Mouse (Mus musculus): ENCODE measurements at regions not wholly inside any gene's neighbourhood (a gene's known extent, or its start where the extent isn't known, plus 50 kb on each side); places are given as distances from the start of the nearest gene placed in this dataset.
"Not testable (repeated sequence)": the region's sequence is repeated elsewhere in the genome, so short reads cannot be mapped to it uniquely, and the experiment has no call there.

DNA sequence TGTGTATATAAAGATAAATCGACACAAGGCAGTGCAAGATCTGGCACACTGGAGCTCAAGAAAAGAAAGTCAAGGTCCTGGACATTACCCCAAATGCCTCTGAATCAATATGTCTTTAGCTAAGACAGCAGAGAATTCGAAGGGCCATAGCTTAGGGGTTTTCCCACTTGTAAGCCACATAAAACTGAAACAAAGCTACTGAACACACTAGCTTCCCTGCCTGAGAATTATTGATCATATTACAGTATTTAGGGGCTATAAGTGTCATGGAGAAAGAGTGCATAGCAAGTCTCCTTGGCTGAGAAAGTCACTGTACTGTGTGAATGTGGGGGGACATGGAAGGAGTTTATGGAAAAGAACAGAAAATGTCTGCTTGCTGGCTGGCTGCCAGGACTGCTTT is 207.3 kb upstream of the Htr1f start:
- DNase-seq: no peak

DNA sequence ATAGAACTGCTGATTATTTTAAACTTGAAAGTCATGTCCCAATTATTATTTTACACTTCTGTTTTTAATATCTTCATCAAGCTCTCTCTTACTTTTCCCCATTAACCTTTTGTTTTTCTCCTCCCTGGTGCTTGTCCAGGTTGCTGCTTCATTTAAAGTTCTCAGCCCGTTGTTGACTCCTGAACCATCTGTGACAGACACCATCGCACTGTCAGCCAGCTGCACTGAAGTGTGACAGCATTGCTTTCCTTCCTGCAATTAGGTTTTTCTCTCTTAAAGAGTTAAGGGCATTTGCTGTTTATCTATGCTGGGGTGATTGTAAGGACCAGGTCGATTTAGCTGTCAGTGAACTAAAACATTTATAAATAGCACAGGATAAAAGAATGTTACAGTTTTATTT is 205.3 kb upstream of the Pou1f1 start:
- DNase-seq: no peak

DNA sequence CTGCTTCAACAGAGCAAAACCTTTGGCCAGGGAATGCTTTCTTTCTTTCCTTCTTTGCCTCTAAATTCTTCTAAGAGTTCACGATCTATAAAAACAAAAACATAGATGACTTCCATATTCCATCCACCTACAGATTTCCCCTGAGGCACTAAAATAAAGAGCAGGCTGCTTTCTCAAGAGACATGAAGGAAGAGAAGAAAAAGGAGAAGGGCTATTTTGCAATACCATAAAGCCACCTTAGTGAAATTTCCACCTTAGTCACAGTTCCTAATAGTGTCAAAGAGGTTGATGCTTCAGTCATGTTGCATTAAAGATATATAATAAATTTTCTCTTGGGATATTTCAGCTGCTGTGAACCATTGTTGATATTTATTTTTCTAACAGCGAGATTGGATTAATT is 187.9 kb upstream of the Pou1f1 start:
- no peak for DNase-seq

DNA sequence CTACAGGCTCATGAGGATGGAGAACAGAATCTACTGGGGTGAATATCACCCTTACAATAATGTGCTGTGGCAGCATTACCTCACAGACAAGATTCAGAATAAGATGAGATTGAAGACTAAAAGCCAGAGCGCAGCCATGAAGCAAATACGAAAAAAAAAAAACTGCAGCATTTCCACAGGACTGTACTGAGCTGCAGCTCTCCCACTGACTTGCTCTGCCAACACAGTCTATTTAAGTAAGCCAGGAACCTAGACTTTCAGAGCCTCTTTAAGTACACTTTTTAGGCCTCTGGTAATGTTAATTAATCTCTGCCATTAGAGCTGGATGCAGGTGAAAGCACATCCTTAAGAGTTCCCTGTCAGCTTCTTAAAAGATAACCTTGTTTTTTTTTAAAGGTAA is 181.1 kb upstream of the Pou1f1 start:
- DNase-seq: no peak

DNA sequence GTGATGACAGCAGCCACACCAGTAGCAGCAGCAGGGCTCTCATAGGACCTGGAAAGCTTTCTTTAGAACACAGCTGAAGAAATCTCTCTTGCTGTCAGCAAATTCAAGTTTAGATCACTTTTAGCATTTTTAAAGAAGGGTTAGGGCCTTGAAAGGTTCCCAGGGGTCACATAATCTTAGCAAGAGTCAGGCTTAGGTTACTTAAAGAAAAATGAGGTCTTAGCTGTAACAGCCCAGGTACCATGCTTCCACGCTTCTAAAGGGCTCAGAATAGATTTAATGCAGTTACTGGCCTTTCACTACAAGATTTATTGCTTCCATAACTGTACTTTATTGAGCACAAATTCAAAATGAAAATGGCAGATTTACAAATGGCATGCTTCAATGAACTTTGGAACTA is 160.4 kb upstream of the Pou1f1 start:
- no peak for DNase-seq

DNA sequence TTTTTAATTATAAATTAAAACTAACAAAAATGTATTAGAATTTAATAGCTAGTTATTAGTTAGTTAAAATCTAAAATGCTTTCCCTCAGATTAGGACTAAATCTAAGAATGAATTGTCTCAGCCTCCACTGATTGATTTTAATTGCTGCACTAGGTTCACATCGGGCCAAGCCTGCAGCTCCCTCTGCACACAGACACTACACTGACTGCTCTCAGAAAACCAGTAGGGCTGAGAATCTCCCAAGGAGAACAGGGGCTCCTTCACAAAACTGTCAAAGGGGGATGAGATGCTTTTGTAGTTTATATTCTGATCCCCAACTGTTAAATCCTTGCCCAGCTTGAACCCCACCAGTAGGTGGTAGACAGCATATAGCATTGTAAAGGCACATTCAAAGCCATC is 151.0 kb upstream of the Pou1f1 start:
- DNase-seq: no peak

DNA sequence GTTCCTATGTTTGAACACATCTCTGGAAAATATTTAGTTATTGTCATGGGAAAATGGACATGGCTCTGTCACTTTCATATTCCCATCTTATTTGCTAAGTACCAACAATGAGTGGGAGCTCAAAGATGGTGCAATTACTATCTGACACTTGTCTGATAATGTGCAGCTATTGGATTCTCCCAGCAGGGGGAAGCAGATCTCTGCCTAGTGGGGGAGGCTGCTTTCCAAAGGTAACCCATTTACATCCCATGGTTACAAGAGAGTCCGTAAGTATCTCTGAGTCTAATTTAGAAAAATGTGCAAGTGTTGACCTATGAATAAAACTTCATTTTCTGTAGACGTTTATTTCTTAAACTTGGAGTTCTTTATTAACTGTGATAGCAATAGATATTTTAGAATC is 149.4 kb upstream of the Pou1f1 start:
- DNase-seq: peak; percentile 38

DNA sequence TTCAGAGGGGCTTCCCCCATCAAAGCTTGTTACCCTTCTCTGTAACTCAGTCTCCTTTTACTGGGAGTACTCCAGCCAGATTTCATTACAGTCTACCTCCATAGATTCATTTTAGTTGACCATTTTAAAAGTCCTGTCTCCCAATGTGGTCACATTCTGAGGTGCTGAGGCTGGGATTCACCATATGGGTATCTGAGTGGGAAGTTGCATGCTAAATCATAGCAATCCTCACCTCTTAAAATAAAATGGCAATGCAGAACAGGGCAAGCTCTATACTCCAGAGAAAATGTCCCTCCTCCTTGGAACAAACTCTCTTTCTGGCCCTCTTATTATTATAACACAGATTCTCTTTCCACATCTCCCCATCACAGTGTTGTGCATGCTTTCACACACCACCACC is 143.8 kb upstream of the Pou1f1 start:
- DNase-seq: no peak

DNA sequence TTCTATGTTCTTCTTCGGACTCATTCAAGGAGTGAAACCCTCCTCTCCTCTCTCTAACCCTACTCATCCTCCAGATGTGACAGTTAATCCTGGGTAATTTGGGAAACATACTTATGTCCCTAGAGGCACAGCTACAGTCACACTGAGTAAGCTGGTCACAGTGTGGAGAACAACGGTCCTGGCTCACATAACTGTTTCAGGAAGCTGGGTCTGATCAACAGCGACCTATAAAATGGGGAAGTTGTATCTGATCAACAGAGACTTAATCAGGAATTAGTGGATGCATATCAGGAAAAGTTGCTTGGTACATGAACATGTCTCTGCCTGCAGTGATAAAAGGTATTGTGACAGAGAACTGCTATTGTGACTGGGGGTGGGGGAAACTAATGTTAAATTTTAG is 142.0 kb upstream of the Pou1f1 start:
- no peak for DNase-seq

DNA sequence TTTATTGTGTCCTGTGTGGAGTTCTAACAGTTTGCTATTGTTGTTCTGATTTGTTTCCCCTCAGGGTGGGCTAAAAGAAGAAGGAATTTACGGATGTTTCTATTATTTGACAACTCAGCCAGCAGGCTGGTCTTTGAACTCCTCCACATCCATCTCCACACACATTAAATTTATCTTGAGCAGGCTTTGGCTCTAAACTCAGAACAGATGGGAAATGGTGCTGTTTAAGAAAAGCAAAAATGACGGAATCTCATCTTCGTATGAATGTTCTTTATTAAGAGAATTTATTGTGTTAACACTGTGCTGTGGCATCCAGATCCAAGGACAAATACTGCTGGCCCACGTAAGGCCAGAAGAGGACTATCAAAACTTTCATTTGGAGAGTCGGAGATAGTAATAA is 140.4 kb upstream of the Pou1f1 start:
- peak; percentile 24 for DNase-seq

DNA sequence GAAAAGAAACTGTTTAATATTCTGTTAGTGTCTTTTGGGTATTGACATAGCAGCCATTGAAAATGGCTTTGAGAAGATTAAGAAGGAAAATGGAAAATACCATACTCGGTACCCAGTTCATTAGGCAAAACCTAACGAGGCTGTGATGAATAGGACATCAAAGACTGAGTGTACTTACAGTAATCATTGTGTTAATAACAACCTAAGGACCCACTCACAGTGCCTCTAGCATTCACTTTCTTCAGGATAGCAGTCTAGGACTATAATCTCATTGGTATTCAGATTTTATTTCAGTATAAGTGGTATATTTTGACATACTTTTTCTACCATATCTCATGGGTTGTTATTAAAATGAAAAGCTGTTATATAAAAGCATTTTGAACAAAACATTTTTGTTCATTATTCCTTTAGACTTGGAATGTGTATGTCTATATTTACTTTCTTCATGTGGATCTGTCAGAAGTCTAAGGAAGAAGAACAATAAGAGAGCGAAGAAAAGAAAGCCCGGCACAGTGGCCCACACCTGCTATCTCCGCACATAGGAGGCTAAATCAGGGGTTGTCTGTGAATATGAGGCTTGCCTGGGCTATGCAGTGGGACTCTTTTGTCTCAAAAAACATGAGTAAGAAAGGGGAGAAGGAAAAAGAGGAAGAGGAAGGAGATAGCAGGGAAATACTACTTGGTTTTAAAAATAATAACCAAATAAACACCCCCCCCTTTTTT is 116.2 kb upstream of the Pou1f1 start:
- DNase-seq: no peak

DNA sequence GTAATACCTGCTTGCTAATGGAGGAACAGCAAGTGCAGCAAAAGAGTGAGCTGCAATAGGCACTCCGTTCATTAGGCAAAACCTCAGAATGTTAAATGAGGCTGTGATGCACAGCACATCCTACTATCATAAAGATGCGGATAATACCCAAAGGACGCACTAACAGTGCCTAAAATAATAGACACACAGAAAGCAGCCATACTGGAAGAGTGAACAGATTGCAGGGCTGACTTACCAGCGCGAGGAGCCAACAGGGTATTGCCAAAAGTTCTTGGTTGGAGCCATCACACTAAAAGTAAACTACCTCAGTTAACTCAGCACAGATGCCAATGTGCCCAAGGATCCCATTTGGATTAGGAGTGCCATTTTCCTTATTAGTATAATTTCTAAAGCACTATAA is 115.5 kb upstream of the Pou1f1 start:
- DNase-seq: no peak

DNA sequence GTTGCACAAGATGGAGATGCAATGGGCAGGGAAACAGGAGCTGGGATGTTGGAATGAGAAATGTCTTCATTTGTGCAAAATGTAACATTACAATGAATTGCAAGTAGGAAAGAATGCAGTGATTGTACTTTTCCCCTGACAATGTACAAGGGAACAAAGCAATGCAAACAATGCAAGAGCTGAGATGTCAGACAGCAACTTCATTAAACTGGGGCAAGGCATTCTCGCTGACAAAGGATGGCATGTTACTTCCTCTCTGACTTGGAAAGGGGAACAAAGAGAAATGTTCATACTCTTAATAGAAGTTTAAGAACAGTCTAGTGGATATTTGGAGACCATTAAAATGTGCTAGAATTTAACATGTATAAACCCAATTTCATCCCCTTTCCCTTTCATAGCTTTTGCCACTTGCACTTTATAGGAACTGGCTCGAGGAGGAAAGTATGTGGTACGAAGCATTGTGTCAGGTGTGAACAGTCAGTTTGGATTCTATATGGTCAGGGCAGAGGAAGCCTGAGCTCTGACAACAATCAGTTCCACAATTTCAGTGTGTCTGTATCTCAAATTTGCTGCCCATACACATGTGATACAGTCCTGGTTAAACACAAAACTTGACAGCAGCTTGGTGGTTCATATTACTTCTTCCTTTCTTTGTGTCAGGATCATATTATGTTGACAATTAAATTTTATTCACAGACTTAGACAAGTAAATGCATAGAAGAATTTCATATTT is 114.3 kb upstream of the Pou1f1 start:
- DNase-seq: no peak

DNA sequence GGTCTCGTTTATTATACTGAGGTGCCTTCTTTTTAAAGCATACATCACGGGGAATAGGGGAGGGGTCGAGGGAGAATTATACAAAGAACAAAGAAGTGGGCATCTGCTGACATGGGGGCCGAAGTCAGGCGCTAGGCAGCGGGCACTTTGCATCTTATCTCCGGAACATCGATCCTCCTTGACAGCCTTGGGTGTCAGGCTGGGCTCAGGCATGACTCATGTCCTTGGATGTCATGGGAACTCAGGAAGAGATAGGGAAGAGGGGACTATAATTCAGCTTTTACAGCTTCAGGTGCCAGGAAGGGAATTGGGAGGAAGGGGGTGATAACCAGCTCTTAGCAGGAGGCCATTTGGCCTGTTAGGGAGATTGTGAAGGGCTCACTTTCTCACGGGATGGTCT is 88.3 kb upstream of the Pou1f1 start:
- not testable (repeated sequence) for DNase-seq

DNA sequence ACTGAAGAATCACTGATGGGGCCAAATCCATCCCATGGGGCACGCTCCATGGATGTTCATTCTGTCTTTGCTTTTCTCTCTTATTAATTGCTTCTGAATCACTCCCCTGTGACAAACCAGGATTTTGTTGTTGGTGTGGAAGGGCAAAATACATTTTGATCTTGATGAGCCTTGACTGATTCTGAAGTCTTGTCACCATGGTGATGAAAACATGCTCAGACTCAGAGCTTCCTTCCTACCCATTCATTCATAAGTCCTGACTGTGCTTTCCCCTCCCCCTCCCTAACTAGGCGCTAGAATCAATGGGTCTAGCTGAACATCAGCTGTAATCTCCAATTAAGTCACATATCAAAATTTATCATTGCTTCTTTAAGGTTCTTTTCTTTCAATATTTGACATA is 84.2 kb upstream of the Pou1f1 start:
- DNase-seq: peak; percentile 9

DNA sequence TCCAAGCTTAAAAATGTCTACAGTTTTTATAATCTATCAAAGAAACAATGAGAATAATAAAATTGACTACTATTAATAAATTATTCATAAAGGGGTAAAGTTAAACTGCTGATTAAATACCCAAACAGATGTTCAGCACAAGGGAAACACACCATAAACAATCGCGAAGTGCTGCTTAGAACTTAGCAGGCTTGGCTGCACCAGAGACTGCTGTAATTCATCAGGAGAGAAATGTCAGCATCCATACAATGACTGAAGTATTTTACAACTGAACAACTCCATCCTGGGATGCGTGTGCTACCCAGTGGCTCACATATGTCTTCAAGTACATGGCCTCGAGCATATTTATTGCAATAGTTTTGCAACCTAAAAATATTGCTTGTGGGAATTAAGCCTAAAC is 78.4 kb upstream of the Pou1f1 start:
- no peak for DNase-seq

DNA sequence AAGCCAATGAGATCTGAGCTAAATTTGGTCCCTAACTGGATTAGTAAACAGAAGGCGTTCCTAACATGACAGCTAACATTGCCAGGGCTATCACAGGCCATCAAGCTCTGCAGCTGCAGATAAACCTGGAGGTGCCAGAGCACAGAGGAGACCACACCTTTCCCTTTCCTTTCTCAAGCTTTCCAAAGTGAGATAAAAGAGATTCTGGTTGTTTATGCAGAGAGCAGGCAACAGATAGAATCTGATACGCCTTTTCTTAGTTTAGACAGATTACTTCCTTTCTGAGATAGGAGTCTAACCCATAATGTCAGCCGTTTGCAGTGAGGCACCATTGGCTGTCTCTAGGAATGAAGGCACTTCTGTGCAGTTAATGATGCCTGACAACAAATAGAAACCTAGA is 71.5 kb upstream of the Pou1f1 start:
- DNase-seq: no peak

DNA sequence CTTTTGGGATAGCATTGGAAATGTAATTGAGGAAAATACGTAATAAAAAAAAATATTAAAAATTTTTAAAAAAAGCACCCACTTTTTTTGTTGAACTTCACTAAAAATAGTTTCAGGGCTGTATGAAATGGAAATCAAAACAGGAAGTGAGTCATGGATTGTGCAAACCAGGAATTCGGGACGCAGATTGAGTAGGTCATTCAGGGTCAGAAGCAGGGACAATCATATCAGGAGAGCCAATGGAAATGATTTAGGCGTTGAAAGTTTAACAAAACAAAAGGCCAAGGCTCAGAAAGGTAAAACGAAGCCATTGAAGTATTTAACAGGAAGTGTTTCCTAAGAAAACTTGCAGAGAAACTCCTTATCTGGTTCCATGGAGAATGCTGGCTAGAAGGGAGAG is 69.6 kb upstream of the Pou1f1 start:
- DNase-seq: no peak

DNA sequence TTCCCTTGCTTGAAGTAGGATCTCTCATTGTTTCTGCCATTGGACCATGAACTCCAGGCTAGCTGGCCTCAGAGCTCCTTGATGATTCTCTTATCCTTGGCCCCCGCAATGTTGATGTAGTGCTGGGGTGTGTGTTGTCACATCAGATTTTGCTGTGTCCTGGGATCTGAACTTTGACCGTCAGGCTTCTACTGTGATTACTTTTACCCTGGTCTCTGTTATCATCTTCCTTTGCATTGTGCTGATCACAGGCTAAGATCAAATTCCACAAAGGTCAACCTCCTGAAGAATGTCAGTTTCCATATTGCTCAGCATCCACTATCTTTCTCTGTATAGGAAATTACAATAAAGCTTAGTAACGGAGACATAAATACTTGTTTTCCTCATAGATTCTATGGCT is 68.4 kb upstream of the Pou1f1 start:
- DNase-seq: no peak

DNA sequence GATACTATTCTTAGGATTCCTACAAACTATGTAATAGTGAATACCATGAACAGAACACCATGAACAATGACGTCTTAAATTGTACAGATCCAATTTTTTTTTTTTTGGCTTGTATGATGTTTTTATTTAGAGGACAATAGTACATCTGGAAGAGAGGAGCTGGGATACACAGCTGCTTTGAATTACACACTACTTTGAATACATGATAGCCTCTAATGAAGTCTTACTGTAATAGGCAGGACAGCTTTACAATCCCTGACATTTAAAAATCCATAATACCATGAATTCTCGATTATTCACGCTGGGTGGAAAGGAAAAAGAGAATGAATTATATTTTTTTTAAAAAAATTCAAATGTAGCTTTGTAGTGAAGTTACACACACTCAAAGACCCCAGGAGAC is 63.4 kb upstream of the Pou1f1 start:
- DNase-seq: not testable (repeated sequence)

DNA sequence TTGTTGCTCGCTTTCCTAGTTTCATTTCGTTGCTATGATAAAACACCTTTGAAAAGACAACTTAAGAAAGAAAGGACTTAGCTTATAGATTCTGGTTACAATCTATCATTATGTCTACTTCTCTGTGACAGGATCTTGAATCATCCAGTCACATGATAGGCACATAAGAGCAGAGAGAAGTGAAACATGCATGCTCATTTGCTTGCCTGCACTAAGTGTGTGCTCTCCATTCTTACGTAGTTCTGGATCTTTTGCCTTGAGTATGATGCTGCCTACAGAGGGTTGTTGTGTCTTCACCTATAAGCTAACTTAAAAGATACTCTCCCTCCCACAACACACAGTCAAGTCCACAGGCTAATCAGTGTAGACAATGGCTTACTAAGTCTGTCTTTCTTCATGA is 62.1 kb upstream of the Pou1f1 start:
- no peak for DNase-seq

DNA sequence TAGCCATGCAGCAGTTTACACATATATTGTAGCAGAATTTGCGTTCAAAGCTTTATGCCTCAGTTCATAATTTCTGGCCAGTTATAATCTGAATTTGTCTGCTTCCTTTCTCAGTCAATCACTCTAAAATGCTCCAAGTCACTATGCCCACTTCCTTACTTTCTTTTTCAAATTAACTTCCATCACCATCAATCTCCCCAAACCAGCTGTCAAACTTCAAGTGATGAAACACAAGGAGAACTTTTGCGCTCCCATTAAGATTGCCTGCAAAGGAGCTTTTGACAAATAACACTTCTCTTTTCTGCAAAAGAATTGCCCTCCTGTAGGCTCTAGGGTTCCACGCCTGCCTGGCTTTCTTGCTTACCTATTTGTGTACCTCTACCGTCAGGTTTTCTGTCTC is 50.6 kb upstream of the Pou1f1 start:
- peak; percentile 13 for DNase-seq
